Mouse (Mus musculus) hindbrain, embryonic 12.5 days (tissue): Measurements from ENCODE around the gene Irf2. TPM values are rescaled to one million over a fixed set of nuclear protein-coding genes. Genes with fewer than 3 reads are reported as not detected.
"Not testable (repeated sequence)": the region's sequence is repeated elsewhere in the genome, so short reads cannot be mapped to it uniquely, and the experiment has no call there.

Experiments used
- ATAC-seq: fragments of 200-750 bp; cut with Nextera tagmentation; 2 replicates; pipeline ENCODE4 v1.8.0; 2017; ENCODE audit warnings: moderate TSS enrichment; ENCODE audit not compliant: low FRiP score
- H3K27ac ChIP-seq: fragments of 300-500 bp; sonication (generic); 2 replicates; pipeline ENCODE4 v1.5.1; 2016; ENCODE audit warnings: mild to moderate bottlenecking
- H3K27me3 ChIP-seq: fragments of 300-500 bp; sonication (generic); 2 replicates; pipeline ENCODE4 v1.6.1; 2016; ENCODE audit warnings: mild to moderate bottlenecking
- H3K36me3 ChIP-seq: fragments of 300-500 bp; sonication (generic); 2 replicates; pipeline ENCODE4 v1.6.1; 2016; ENCODE audit warnings: mild to moderate bottlenecking
- H3K4me1 ChIP-seq: fragments of 300-500 bp; sonication (generic); 2 replicates; pipeline ENCODE4 v1.6.1; 2016
- H3K4me2 ChIP-seq: fragments of 300-500 bp; sonication (generic); replicated peaks from 2 replicates; pipeline ENCODE4 v1.6.1; 2016; ENCODE audit warnings: mild to moderate bottlenecking
- H3K4me3 ChIP-seq: fragments of 300-500 bp; sonication (generic); 2 replicates; pipeline ENCODE4 v1.5.1; 2016; ENCODE audit warnings: mild to moderate bottlenecking
- H3K9ac ChIP-seq: fragments of 300-500 bp; sonication (generic); 2 replicates; pipeline ENCODE4 v1.6.1; 2016; ENCODE audit warnings: mild to moderate bottlenecking, moderate library complexity
- H3K9me3 ChIP-seq: fragments of 300-500 bp; sonication (generic); replicated peaks from 2 replicates; pipeline ENCODE4 v1.6.1; 2016; ENCODE audit warnings: mild to moderate bottlenecking
- WGBS: fragments of 180-500 bp; shearing (Covaris S2); methylation state at CpG from one replicate; pipeline ENCODE4 v1.1.7; 2016; 5-methylcytosine and 5-hydroxymethylcytosine counted together
- polyA plus RNA-seq: library from polyadenylated mRNA; unstranded; fragments of >200 nt; fragmentation: Nextera tagmentation; extraction: Ambion mirVana; gene quantifications from 2 replicates; pipeline ENCODE4 v1.2.1, GENCODE M21; 2016

Gene Irf2
- polyA plus RNA-seq, 1 experiment from 2014 or later: 11.9 TPM

DNA sequence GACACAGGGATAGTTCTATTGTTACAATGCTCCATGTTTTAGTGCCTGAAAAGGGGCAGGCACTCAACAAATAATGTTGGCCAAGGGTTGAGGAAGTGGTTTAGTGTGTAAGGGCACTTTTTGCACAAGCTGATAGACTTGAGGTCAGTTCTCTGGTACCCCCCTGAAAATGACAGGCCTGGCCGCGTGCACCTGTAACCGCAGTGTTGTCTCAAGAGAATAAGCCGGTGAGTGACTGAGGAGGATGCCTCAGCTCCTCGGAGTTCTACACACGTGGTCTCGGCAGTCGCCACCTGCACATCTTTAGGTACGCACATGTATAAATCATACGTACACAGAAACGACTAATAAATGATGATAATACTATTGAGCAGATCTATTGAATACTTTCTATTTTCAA is 26.4 kb upstream of the Irf2 start:
- Histone ChIP-seq H3K4me2 (no peak overlapping the region), H3K27ac (no peak overlapping the region), H3K4me3 (no peak overlapping the region), H3K9me3 (no peaks in the 10 kb centered on the region), H3K4me1 (peaks cover 8% of the 10 kb centered on the region; the same call in 1 of the 2 replicates), H3K9ac (no peak overlapping the region), H3K36me3 (no peaks in the 10 kb centered on the region), H3K27me3 (no peaks in the 10 kb centered on the region)
- WGBS: 91% methylated on average over 11 of the region's 11 CpGs
- ATAC-seq: no peak

DNA sequence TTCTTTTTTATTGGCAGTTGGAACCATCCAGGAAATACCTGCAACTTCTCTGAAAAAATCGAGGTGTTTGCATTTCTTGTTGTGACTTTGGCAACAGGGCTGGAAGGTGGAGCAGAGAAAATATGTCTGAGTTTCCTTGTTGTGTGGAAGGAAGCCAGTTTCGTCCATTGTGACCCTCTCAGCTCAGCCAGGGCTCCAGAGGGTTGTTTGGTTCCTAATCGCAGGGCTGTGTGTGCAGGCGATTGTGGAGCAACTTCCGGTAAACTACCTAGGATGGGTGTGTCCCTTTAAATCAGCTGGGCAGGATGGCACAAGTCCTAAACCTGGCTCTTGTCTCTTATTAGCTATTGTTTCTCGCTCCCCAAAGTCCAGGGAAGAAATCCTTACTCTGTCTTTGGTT is 25.7 kb upstream of the Irf2 start:
- 79% methylated on average over 6 of the region's 6 CpGs for WGBS
- Histone ChIP-seq H3K4me3 (no peak overlapping the region), H3K27me3 (no peaks in the 10 kb centered on the region), H3K9ac (no peak overlapping the region), H3K36me3 (no peaks in the 10 kb centered on the region), H3K4me1 (peaks cover 8% of the 10 kb centered on the region; the same call in 1 of the 2 replicates), H3K9me3 (no peaks in the 10 kb centered on the region), H3K27ac (no peak overlapping the region), H3K4me2 (no peak overlapping the region)
- no peak for ATAC-seq

GRCm38 (mm10) chr8:46714400-46714799 is 25.1 kb upstream of the Irf2 start:
- no peak overlapping the region for H3K9ac ChIP-seq
- no peak overlapping the region for H3K4me2 ChIP-seq
- H3K27me3 ChIP-seq: no peaks in the 10 kb centered on the region
- H3K36me3 ChIP-seq: no peaks in the 10 kb centered on the region
- no peak for ATAC-seq
- no peak overlapping the region for H3K4me3 ChIP-seq
- peaks cover 8% of the 10 kb centered on the region; the same call in 1 of the 2 replicates for H3K4me1 ChIP-seq
- WGBS: 73% methylated on average over 3 of the region's 3 CpGs
- no peak overlapping the region for H3K27ac ChIP-seq
- H3K9me3 ChIP-seq: no peaks in the 10 kb centered on the region

GRCm38 (mm10) chr8:46716477-46716876 is 23.1 kb upstream of the Irf2 start:
- H3K4me3 ChIP-seq: no peak overlapping the region
- H3K27me3 ChIP-seq: no peaks in the 10 kb centered on the region
- no peaks in the 10 kb centered on the region for H3K9me3 ChIP-seq
- H3K4me2 ChIP-seq: no peak overlapping the region
- H3K36me3 ChIP-seq: no peaks in the 10 kb centered on the region
- ATAC-seq: no peak
- H3K4me1 ChIP-seq: peaks cover 8% of the 10 kb centered on the region; the same call in 1 of the 2 replicates
- H3K27ac ChIP-seq: no peak overlapping the region
- WGBS: 53% methylated on average over 11 of the region's 11 CpGs
- H3K9ac ChIP-seq: no peak overlapping the region

- no peaks in the 10 kb centered on the region for H3K27me3 ChIP-seq
- H3K4me3 ChIP-seq: no peak overlapping the region
- H3K4me1 ChIP-seq: peaks cover 8% of the 10 kb centered on the region; the same call in 1 of the 2 replicates
- no peak overlapping the region for H3K27ac ChIP-seq
- no peak for ATAC-seq
- H3K36me3 ChIP-seq: no peaks in the 10 kb centered on the region
- WGBS: 69% methylated on average over 6 of the region's 6 CpGs
- H3K9me3 ChIP-seq: no peaks in the 10 kb centered on the region
- H3K4me2 ChIP-seq: no peak overlapping the region
- no peak overlapping the region for H3K9ac ChIP-seq
These were observed 22.4 kb upstream of the Irf2 start for GRCm38 (mm10) chr8:46717170-46717569.

DNA sequence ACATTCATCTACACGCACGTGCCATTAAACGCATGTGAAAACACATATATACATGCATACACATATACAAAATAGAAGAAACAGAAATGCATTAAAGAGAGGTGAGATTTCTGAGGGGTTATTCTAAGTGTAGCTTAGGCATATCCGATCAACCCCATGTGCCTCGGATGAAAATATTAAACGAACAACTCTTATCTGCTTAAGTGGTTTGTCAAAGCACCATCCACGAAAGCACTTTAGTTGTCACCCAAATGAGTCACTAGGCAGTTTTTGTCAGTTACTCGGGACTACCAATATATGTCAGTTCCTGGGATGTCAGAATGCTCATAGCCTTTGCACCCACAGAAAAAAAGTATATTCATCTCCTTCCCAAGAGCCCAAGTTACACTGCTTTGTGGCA is 21.2 kb upstream of the Irf2 start:
- H3K36me3 ChIP-seq: no peaks in the 10 kb centered on the region
- ATAC-seq: no peak
- no peak overlapping the region for H3K4me3 ChIP-seq
- H3K9me3 ChIP-seq: no peaks in the 10 kb centered on the region
- H3K9ac ChIP-seq: no peak overlapping the region
- no peak overlapping the region for H3K4me2 ChIP-seq
- H3K27me3 ChIP-seq: no peaks in the 10 kb centered on the region
- WGBS: 94% methylated on average over 8 of the region's 8 CpGs
- peaks cover 8% of the 10 kb centered on the region; the same call in 1 of the 2 replicates for H3K4me1 ChIP-seq
- no peak overlapping the region for H3K27ac ChIP-seq

DNA sequence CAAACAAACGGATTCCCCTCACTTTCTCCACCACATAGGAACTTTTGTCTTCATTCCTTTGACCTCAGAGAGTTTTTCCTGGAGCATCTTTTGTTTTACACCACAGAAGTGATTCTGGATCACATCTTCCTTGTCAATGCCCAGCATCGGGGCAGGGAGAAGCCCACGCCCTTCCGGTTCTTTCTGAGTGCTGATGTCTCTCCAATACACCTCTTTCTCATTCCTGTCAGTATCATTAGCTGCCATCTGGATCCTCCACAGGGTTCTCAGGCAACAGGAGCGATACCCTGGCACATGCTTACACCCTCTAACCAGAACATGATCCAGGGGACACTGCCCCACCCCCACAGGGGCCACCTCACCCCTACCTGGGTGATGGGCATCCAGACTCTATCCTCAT is 20.8 kb upstream of the Irf2 start:
- H3K4me1 ChIP-seq: peaks cover 8% of the 10 kb centered on the region; the same call in 1 of the 2 replicates
- no peak for ATAC-seq
- H3K27ac ChIP-seq: no peak overlapping the region
- H3K4me3 ChIP-seq: no peak overlapping the region
- 85% methylated on average over 5 of the region's 5 CpGs for WGBS
- no peak overlapping the region for H3K4me2 ChIP-seq
- no peak overlapping the region for H3K9ac ChIP-seq
- no peaks in the 10 kb centered on the region for H3K27me3 ChIP-seq
- H3K9me3 ChIP-seq: no peaks in the 10 kb centered on the region
- no peaks in the 10 kb centered on the region for H3K36me3 ChIP-seq

DNA sequence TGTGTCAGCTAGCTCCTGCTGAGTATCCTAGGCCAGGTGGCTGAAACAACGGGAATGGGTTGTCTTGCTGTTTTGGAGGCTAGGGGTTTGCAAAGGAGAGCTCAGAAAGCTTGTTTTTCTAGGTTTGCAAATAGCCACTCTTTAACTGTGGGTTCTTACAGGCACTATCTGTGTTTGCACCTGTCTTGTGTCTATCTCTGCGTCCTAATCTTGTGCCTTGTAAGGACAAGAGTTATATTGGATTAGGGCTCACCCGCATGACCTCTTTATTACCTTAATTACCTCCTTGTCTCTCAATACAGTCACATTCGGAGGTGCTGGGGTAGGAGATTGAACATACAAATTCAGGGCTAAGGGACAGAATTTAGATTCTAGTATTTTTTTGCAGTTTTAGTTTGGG is 18.9 kb upstream of the Irf2 start:
- 76% methylated on average over 4 of the region's 4 CpGs for WGBS
- H3K9me3 ChIP-seq: no peaks in the 10 kb centered on the region
- peaks cover 8% of the 10 kb centered on the region; the same call in 1 of the 2 replicates for H3K4me1 ChIP-seq
- H3K27ac ChIP-seq: no peak overlapping the region
- H3K9ac ChIP-seq: no peak overlapping the region
- H3K4me2 ChIP-seq: no peak overlapping the region
- no peaks in the 10 kb centered on the region for H3K36me3 ChIP-seq
- no peak overlapping the region for H3K4me3 ChIP-seq
- no peaks in the 10 kb centered on the region for H3K27me3 ChIP-seq
- no peak for ATAC-seq

DNA sequence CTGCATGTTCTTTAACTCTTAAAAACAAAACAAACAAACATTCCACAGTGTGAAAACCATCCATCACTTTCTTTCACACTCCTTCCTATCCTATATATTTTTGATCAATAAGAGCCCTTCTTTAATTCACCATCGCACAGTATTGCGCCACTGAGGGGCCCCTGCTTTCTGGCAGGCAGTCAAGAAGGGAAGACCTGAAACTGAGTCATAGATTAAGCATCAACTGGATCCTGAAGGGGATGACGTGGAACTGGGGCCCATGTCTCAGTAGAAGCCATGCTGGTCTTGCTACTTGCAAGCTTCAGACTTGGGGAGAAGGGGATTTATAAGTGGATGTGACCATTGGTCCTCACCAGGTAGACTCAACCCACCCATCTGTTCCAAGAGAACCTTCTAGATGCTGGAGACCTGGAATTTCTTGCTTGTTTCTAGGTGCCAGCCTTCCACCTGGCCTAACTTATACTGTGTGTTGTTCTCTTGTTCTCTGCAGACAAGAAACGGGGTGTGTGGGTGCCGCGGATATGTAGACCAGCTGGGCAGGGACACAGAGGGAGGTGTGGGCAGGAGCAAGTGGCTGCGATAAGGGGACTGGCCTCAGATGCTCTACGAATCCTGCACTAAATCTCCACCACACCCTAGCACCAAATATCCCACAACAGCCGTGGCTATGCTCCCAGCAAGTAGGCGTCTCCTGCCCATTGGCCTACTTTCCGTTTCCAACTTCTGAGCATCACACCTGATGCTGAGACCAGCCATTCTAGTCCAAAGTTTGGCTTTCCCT is 18.3 kb upstream of the Irf2 start:
- Histone ChIP-seq H3K4me3 (no peak overlapping the region), H3K36me3 (no peaks in the 10 kb centered on the region), H3K4me2 (no peak overlapping the region), H3K9me3 (no peaks in the 10 kb centered on the region), H3K9ac (no peak overlapping the region), H3K27ac (no peak overlapping the region), H3K27me3 (no peaks in the 10 kb centered on the region), H3K4me1 (peaks cover 4% of the 10 kb centered on the region; the same call in 1 of the 2 replicates)
- ATAC-seq: no peak
- WGBS: 89% methylated on average over 11 of the region's 11 CpGs

DNA sequence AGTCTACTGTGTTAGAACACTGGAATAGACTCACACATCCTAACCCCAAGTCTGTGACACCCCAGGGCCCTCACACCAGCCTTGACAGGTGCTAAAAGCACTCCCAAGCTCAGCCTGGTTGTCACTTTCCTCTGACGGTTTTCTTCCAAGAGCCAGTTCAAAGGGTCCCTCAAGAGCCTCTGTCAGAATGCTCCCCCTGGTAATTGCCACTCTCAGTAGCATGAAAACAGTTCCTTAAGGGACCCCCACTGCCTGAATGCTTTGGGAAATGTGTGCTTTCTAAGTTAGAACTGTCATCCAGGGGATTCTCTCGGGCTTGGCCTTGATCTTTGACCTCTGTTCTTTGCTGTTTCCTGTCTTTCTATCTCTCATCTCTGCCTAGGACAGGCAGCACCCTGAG is 17.0 kb upstream of the Irf2 start:
- Histone ChIP-seq H3K9me3 (no peaks in the 10 kb centered on the region), H3K27ac (no peak overlapping the region), H3K4me3 (no peak overlapping the region), H3K9ac (no peak overlapping the region), H3K27me3 (no peaks in the 10 kb centered on the region), H3K4me2 (no peak overlapping the region), H3K4me1 (no peaks in the 10 kb centered on the region), H3K36me3 (no peaks in the 10 kb centered on the region)
- ATAC-seq: no peak
- 33% methylated on average over 2 of the region's 2 CpGs for WGBS

- Histone ChIP-seq H3K27me3 (no peaks in the 10 kb centered on the region), H3K9me3 (no peaks in the 10 kb centered on the region), H3K27ac (no peak overlapping the region), H3K4me2 (no peak overlapping the region), H3K4me3 (no peak overlapping the region), H3K36me3 (no peaks in the 10 kb centered on the region), H3K9ac (no peak overlapping the region), H3K4me1 (no peaks in the 10 kb centered on the region)
- 97% methylated on average over 2 of the region's 2 CpGs for WGBS
- ATAC-seq: no peak
These were observed 13.1 kb upstream of the Irf2 start for GRCm38 (mm10) chr8:46726383-46726782.

GRCm38 (mm10) chr8:46729671-46730070 is 9.9 kb upstream of the Irf2 start:
- not testable (repeated sequence) for H3K4me2 ChIP-seq, H3K36me3 ChIP-seq, H3K27ac ChIP-seq, H3K9ac ChIP-seq, H3K4me3 ChIP-seq, H3K4me1 ChIP-seq, H3K27me3 ChIP-seq, H3K9me3 ChIP-seq, ATAC-seq
- WGBS: 95% methylated on average over 1 of the region's 1 CpGs

- Histone ChIP-seq H3K27me3 (no peaks in the 10 kb centered on the region), H3K4me3 (no peak overlapping the region), H3K4me1 (no peaks in the 10 kb centered on the region), H3K27ac (no peak overlapping the region), H3K4me2 (no peak overlapping the region), H3K9ac (no peak overlapping the region), H3K36me3 (no peaks in the 10 kb centered on the region), H3K9me3 (no peaks in the 10 kb centered on the region)
- 90% methylated on average over 7 of the region's 7 CpGs for WGBS
- no peak for ATAC-seq
These were observed 7.1 kb upstream of the Irf2 start for GRCm38 (mm10) chr8:46732381-46732915.
